Mouse (Mus musculus) embryonic fibroblast, embryonic 13.5 days (primary cell): ENCODE results near the gene Tagln2.

Experiments used
- CTCF ChIP-seq: IDR thresholded peaks from 2 replicates; pipeline ENCODE4 v1.5.1; 2011; ENCODE audit warnings: mild to moderate bottlenecking, control low read depth, low read length, moderate library complexity, borderline replicate concordance; ENCODE audit not compliant: insufficient read depth
- POLR2A ChIP-seq: IDR thresholded peaks from 2 replicates; pipeline ENCODE4 v1.6.1; 2011; ENCODE audit warnings: low read depth, mild to moderate bottlenecking, control low read depth, low read length, moderate library complexity

GRCm38 (mm10) chr1:172456001-172456677, 43.7 kb upstream of the Tagln2 start:
- TF ChIP-seq CTCF: no peak
- TF ChIP-seq POLR2A: no peak
